Mouse (Mus musculus): ENCODE measurements at regions not wholly inside any gene's neighbourhood (a gene's known extent, or its start where the extent isn't known, plus 50 kb on each side); places are given as distances from the start of the nearest gene placed in this dataset.

GRCm38 (mm10) chr13:83984651-83985331 is 237.3 kb upstream of the Tmem161b start:
- H3K9ac ChIP-seq (ENCODE audit: low read length): no peak overlapping the region
- no peaks in the 10 kb centered on the region for H3K36me3 ChIP-seq (ENCODE audit: control insufficient read depth, insufficient read depth)
- H3K27ac ChIP-seq (ENCODE audit: low read length): no peak overlapping the region
- WGBS: 87% methylated on average over 10 of the region's 10 CpGs
- no peak overlapping the region for H3K4me3 ChIP-seq (ENCODE audit: low read length)
- H3K27me3 ChIP-seq (ENCODE audit: control insufficient read depth, insufficient read depth, low read length): no peaks in the 10 kb centered on the region
- no peaks in the 10 kb centered on the region for H3K9me3 ChIP-seq (replicated peaks; ENCODE audit: control insufficient read depth, low read length)
- ATAC-seq (replicated peaks; ENCODE audit: extremely low read depth, insufficient read depth, low FRiP score): no peak
- H3K4me2 ChIP-seq (ENCODE audit: low read depth, low read length): no peak overlapping the region
- no peaks in the 10 kb centered on the region for H3K4me1 ChIP-seq (ENCODE audit: control insufficient read depth, insufficient read depth, low read length)

GRCm38 (mm10) chr13:83987746-83988423 is 234.2 kb upstream of the Tmem161b start:
- Histone ChIP-seq H3K9ac (ENCODE audit: low read length) (no peak overlapping the region), H3K4me1 (ENCODE audit: control insufficient read depth, insufficient read depth, low read length) (no peaks in the 10 kb centered on the region), H3K4me3 (ENCODE audit: low read length) (no peak overlapping the region), H3K27me3 (ENCODE audit: control insufficient read depth, insufficient read depth, low read length) (no peaks in the 10 kb centered on the region), H3K4me2 (ENCODE audit: low read depth, low read length) (no peak overlapping the region), H3K27ac (ENCODE audit: low read length) (no peak overlapping the region), H3K36me3 (ENCODE audit: control insufficient read depth, insufficient read depth) (no peaks in the 10 kb centered on the region), H3K9me3 (replicated peaks; ENCODE audit: control insufficient read depth, low read length) (no peaks in the 10 kb centered on the region)
- ATAC-seq (replicated peaks; ENCODE audit: extremely low read depth, insufficient read depth, low FRiP score): no peak
- WGBS: 61% methylated on average over 11 of the region's 11 CpGs

GRCm38 (mm10) chr13:83988517-83988916 is 233.6 kb upstream of the Tmem161b start:
- H3K27ac ChIP-seq (ENCODE audit: low read length): no peak overlapping the region
- no peaks in the 10 kb centered on the region for H3K36me3 ChIP-seq (ENCODE audit: control insufficient read depth, insufficient read depth)
- no peak overlapping the region for H3K9ac ChIP-seq (ENCODE audit: low read length)
- no peak for ATAC-seq (replicated peaks; ENCODE audit: extremely low read depth, insufficient read depth, low FRiP score)
- H3K4me1 ChIP-seq (ENCODE audit: control insufficient read depth, insufficient read depth, low read length): no peaks in the 10 kb centered on the region
- H3K9me3 ChIP-seq (replicated peaks; ENCODE audit: control insufficient read depth, low read length): no peaks in the 10 kb centered on the region
- no peak overlapping the region for H3K4me3 ChIP-seq (ENCODE audit: low read length)
- H3K4me2 ChIP-seq (ENCODE audit: low read depth, low read length): no peak overlapping the region
- H3K27me3 ChIP-seq (ENCODE audit: control insufficient read depth, insufficient read depth, low read length): no peaks in the 10 kb centered on the region
- 69% methylated on average over 4 of the region's 4 CpGs for WGBS

- WGBS: 60% methylated on average over 12 of the region's 12 CpGs
- H3K36me3 ChIP-seq (ENCODE audit: control insufficient read depth, insufficient read depth): no peaks in the 10 kb centered on the region
- no peaks in the 10 kb centered on the region for H3K4me1 ChIP-seq (ENCODE audit: control insufficient read depth, insufficient read depth, low read length)
- no peak overlapping the region for H3K4me2 ChIP-seq (ENCODE audit: low read depth, low read length)
- H3K9me3 ChIP-seq (replicated peaks; ENCODE audit: control insufficient read depth, low read length): no peaks in the 10 kb centered on the region
- H3K27me3 ChIP-seq (ENCODE audit: control insufficient read depth, insufficient read depth, low read length): no peaks in the 10 kb centered on the region
- no peak overlapping the region for H3K4me3 ChIP-seq (ENCODE audit: low read length)
- ATAC-seq (replicated peaks; ENCODE audit: extremely low read depth, insufficient read depth, low FRiP score): no peak
- no peak overlapping the region for H3K27ac ChIP-seq (ENCODE audit: low read length)
- no peak overlapping the region for H3K9ac ChIP-seq (ENCODE audit: low read length)
These were observed 224.3 kb upstream of the Tmem161b start for GRCm38 (mm10) chr13:83997599-83998369.

DNA sequence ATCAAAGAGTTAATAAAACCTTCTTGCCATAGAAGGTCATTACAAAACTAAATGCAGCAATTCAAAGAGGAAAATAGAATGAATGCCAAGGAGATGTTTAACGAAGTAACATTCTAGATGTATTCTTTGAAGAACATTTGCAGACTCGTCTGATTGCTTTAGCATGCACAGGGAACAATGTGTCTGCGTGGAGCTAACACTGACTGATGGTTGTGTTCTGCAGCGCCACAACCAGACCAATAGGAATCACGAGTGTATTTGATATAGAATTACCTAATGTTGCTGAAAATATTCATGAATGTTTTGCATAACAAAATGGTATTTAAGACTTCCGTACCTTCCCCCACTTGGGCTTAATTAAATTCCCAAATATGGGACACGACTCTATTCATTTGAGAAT is 200.3 kb upstream of the Tmem161b start:
- Histone ChIP-seq H3K36me3 (ENCODE audit: control insufficient read depth, insufficient read depth) (no peaks in the 10 kb centered on the region), H3K4me1 (ENCODE audit: control insufficient read depth, insufficient read depth, low read length) (no peaks in the 10 kb centered on the region), H3K9ac (ENCODE audit: low read length) (no peak overlapping the region), H3K9me3 (replicated peaks; ENCODE audit: control insufficient read depth, low read length) (no peaks in the 10 kb centered on the region), H3K4me3 (ENCODE audit: low read length) (no peak overlapping the region), H3K27me3 (ENCODE audit: control insufficient read depth, insufficient read depth, low read length) (no peaks in the 10 kb centered on the region), H3K4me2 (ENCODE audit: low read depth, low read length) (no peak overlapping the region), H3K27ac (ENCODE audit: low read length) (no peak overlapping the region)
- no peak for ATAC-seq (replicated peaks; ENCODE audit: extremely low read depth, insufficient read depth, low FRiP score)
- WGBS: 82% methylated on average over 7 of the region's 7 CpGs

DNA sequence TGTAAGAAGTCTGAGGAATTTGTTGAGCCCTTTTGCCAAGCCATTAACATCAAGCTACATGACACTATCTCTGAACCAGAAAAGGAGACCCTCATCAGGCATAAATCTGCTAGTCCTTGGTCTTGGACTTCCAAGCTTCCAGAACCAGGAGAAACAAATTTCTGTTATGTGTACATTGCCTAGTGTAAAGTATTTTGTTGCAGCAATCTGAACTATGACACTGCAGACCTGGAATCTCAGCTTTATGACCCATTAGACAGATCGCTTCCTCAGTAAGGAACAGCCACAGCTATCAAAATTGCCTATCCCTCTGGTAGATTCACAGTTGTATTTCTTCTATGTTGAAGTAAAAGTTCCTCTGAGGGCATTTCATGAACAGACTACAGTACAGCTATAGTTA is 199.1 kb upstream of the Tmem161b start:
- Histone ChIP-seq H3K36me3 (ENCODE audit: control insufficient read depth, insufficient read depth) (no peaks in the 10 kb centered on the region), H3K27me3 (ENCODE audit: control insufficient read depth, insufficient read depth, low read length) (no peaks in the 10 kb centered on the region), H3K4me1 (ENCODE audit: control insufficient read depth, insufficient read depth, low read length) (no peaks in the 10 kb centered on the region), H3K4me2 (ENCODE audit: low read depth, low read length) (no peak overlapping the region), H3K4me3 (ENCODE audit: low read length) (no peak overlapping the region), H3K9ac (ENCODE audit: low read length) (no peak overlapping the region), H3K9me3 (replicated peaks; ENCODE audit: control insufficient read depth, low read length) (no peaks in the 10 kb centered on the region), H3K27ac (ENCODE audit: low read length) (no peak overlapping the region)
- no peak for ATAC-seq (replicated peaks; ENCODE audit: extremely low read depth, insufficient read depth, low FRiP score)
- 89% methylated on average over 1 of the region's 1 CpGs for WGBS

- H3K4me3 ChIP-seq (ENCODE audit: low read length): no peak overlapping the region
- H3K9me3 ChIP-seq (replicated peaks; ENCODE audit: control insufficient read depth, low read length): no peaks in the 10 kb centered on the region
- no peak for ATAC-seq (replicated peaks; ENCODE audit: extremely low read depth, insufficient read depth, low FRiP score)
- H3K4me1 ChIP-seq (ENCODE audit: control insufficient read depth, insufficient read depth, low read length): no peaks in the 10 kb centered on the region
- 60% methylated on average over 5 of the region's 5 CpGs for WGBS
- no peak overlapping the region for H3K4me2 ChIP-seq (ENCODE audit: low read depth, low read length)
- no peaks in the 10 kb centered on the region for H3K27me3 ChIP-seq (ENCODE audit: control insufficient read depth, insufficient read depth, low read length)
- H3K36me3 ChIP-seq (ENCODE audit: control insufficient read depth, insufficient read depth): no peaks in the 10 kb centered on the region
- H3K9ac ChIP-seq (ENCODE audit: low read length): no peak overlapping the region
- H3K27ac ChIP-seq (ENCODE audit: low read length): no peak overlapping the region
These were observed 198.5 kb upstream of the Tmem161b start for GRCm38 (mm10) chr13:84023637-84024036.

DNA sequence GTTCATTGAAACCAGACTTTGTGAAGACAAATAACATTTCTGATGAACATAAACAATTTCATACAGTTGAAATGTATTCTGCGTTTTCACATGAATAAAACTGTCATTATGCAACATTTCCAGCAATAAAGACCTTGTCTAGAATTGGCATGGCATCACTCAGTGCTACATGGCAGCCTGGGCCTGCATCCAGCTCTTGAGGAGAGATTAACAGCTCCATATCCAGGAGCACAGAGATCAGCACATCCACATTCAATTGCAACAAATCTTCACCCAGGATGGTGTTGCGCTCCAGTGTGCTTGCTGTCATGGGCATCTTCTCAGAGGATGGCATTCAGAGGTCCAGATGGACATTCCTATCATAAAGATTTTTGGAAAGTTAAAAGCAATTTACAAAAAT is 196.7 kb upstream of the Tmem161b start:
- no peak overlapping the region for H3K9ac ChIP-seq (ENCODE audit: low read length)
- 89% methylated on average over 2 of the region's 2 CpGs for WGBS
- no peaks in the 10 kb centered on the region for H3K27me3 ChIP-seq (ENCODE audit: control insufficient read depth, insufficient read depth, low read length)
- H3K4me3 ChIP-seq (ENCODE audit: low read length): no peak overlapping the region
- no peak for ATAC-seq (replicated peaks; ENCODE audit: extremely low read depth, insufficient read depth, low FRiP score)
- no peaks in the 10 kb centered on the region for H3K9me3 ChIP-seq (replicated peaks; ENCODE audit: control insufficient read depth, low read length)
- no peaks in the 10 kb centered on the region for H3K4me1 ChIP-seq (ENCODE audit: control insufficient read depth, insufficient read depth, low read length)
- no peak overlapping the region for H3K4me2 ChIP-seq (ENCODE audit: low read depth, low read length)
- no peak overlapping the region for H3K27ac ChIP-seq (ENCODE audit: low read length)
- H3K36me3 ChIP-seq (ENCODE audit: control insufficient read depth, insufficient read depth): no peaks in the 10 kb centered on the region

- 79% methylated on average over 6 of the region's 6 CpGs for WGBS
- Histone ChIP-seq H3K9me3 (replicated peaks; ENCODE audit: control insufficient read depth, low read length) (no peaks in the 10 kb centered on the region), H3K4me3 (ENCODE audit: low read length) (no peak overlapping the region), H3K27ac (ENCODE audit: low read length) (no peak overlapping the region), H3K36me3 (ENCODE audit: control insufficient read depth, insufficient read depth) (no peaks in the 10 kb centered on the region), H3K4me1 (ENCODE audit: control insufficient read depth, insufficient read depth, low read length) (no peaks in the 10 kb centered on the region), H3K27me3 (ENCODE audit: control insufficient read depth, insufficient read depth, low read length) (no peaks in the 10 kb centered on the region), H3K4me2 (ENCODE audit: low read depth, low read length) (no peak overlapping the region), H3K9ac (ENCODE audit: low read length) (no peak overlapping the region)
- no peak for ATAC-seq (replicated peaks; ENCODE audit: extremely low read depth, insufficient read depth, low FRiP score)
These were observed 174.4 kb upstream of the Tmem161b start for GRCm38 (mm10) chr13:84047736-84048135.

All from heart, embryonic 16.5 days (tissue).